Mouse (Mus musculus) spleen, adult 2 months (tissue): ENCODE results near the gene Zfp984.
"Not testable (repeated sequence)": the region's sequence is repeated elsewhere in the genome, so short reads cannot be mapped to it uniquely, and the experiment has no call there.

Source experiments
- CTCF ChIP-seq: fragments of 200-500 bp; IDR thresholded peaks from 2 replicates; pipeline ENCODE4 v1.5.1; 2011; ENCODE audit warnings: mild to moderate bottlenecking, inconsistent platforms; ENCODE audit not compliant: insufficient read depth, insufficient read length, insufficient replicate concordance; ENCODE audit errors: extremely low read depth
- POLR2A ChIP-seq: fragments of 200-500 bp; IDR thresholded peaks from 2 replicates; pipeline ENCODE4 v1.6.1; 2011; ENCODE audit warnings: low read depth, low read length, inconsistent platforms

GRCm38 (mm10) chr4:147809292-147809965, at the start of gene Zfp984:
- not testable (repeated sequence) for TF ChIP-seq CTCF, POLR2A
